Mouse (Mus musculus): ENCODE results near the gene Wdr12. TPM values are rescaled to one million over a fixed set of nuclear protein-coding genes. Genes with fewer than 3 reads are reported as not detected.

The Wdr12 gene
- total RNA-seq, 2 experiments from 2014 or later = 29.4 to 36.1 TPM

Other genes starting within 250 kb of the Wdr12 start
- 10 to 100 TPM; 50.5 to 53.0 TPM for gene Fam117b, start 185.6 kb downstream of the Wdr12 start, total RNA-seq (2021)
- gene Ica1l, start 55.5 kb downstream of the Wdr12 start, total RNA-seq (2021) = 10 to 100 TPM; 35.1 to 36.6 TPM
- gene Carf, start 398 bp downstream of the Wdr12 start, total RNA-seq (2021) = 10 to 100 TPM; 25.6 to 27.9 TPM
- 10 to 100 TPM; 17.0 to 21.1 TPM for gene Nbeal1, start 82.0 kb upstream of the Wdr12 start, total RNA-seq (2021)
- 10 to 100 TPM; 11.9 to 12.2 TPM for gene Cyp20a1, start 244.7 kb upstream of the Wdr12 start, total RNA-seq (2021)